Mouse (Mus musculus) intestine, embryonic 15.5 days (tissue): ENCODE results near the gene Slc38a3. TPM values are rescaled to one million over a fixed set of nuclear protein-coding genes. Genes with fewer than 3 reads are reported as not detected.

Experiments
- ATAC-seq: fragments of 200-750 bp; cut with Nextera tagmentation; 2 replicates; pipeline ENCODE4 v1.8.0; 2017; ENCODE audit warnings: moderate TSS enrichment, moderate library complexity
- H3K27ac ChIP-seq: fragments of 300-500 bp; sonication (generic); 2 replicates; pipeline ENCODE4 v1.5.1; 2015; ENCODE audit warnings: mild to moderate bottlenecking, inconsistent platforms
- H3K27me3 ChIP-seq: fragments of 300-500 bp; sonication (generic); replicated peaks from 2 replicates; pipeline ENCODE4 v1.6.1; 2015; ENCODE audit warnings: inconsistent platforms
- H3K36me3 ChIP-seq: fragments of 300-500 bp; sonication (generic); 2 replicates; pipeline ENCODE4 v1.6.1; 2015; ENCODE audit warnings: inconsistent platforms
- H3K4me1 ChIP-seq: fragments of 300-500 bp; sonication (generic); replicated peaks from 2 replicates; pipeline ENCODE4 v1.6.1; 2015; ENCODE audit warnings: inconsistent platforms
- H3K4me2 ChIP-seq: fragments of 300-500 bp; sonication (generic); replicated peaks from 2 replicates; pipeline ENCODE4 v1.6.1; 2015; ENCODE audit warnings: mild to moderate bottlenecking, inconsistent platforms
- H3K4me3 ChIP-seq: fragments of 300-500 bp; sonication (generic); replicated peaks from 2 replicates; pipeline ENCODE4 v1.5.1; 2015; ENCODE audit warnings: inconsistent platforms
- H3K9ac ChIP-seq: fragments of 300-500 bp; sonication (generic); 2 replicates; pipeline ENCODE4 v1.6.1; 2015; ENCODE audit warnings: inconsistent platforms
- H3K9me3 ChIP-seq: fragments of 300-500 bp; sonication (generic); 2 replicates; pipeline ENCODE4 v1.6.1; 2016; ENCODE audit warnings: inconsistent platforms
- WGBS: fragments of 180-500 bp; shearing (Covaris S2); methylation state at CpG from one replicate; pipeline ENCODE4 v1.1.7; 2015; 5-methylcytosine and 5-hydroxymethylcytosine counted together
- polyA plus RNA-seq: library from polyadenylated mRNA; unstranded; fragments of >200 nt; fragmentation: Nextera tagmentation; extraction: Ambion mirVana; gene quantifications from 2 replicates; pipeline ENCODE4 v1.2.1, GENCODE M21; 2015

Slc38a3 gene
- 8.4 and 16.0 TPM in 2 replicates for polyA plus RNA-seq

DNA sequence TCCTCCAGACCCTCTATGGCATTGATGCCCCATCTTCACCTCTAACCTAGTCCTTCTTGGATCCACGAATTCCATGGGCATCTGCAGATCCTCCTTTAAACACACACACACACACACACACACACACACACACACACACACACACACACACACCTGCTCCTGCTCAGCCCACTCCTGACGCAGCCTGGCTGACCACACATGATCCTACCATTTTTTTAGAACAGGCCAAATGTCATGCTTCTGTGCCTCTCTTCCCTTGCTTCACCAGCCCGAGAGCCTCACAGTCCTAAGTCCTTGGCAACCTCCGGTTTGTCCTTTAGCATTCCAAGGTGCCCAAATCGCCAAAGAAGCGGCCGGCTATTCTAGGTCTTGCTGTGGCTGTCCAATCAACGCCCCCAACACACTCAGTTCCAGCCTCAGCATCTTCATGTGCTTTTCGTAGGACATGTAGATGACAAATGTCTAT, at the start of gene Slc38a3:
Slc38a3 (minus strand) TSS at position 51 of the 466 bp plus-strand sequence.
- Histone ChIP-seq H3K36me3 (no peaks in the 10 kb centered on the region), H3K9me3 (no peaks in the 10 kb centered on the region), H3K4me2 (no peak within 1 kb of the TSS), H3K4me1 (peaks cover 23% of the 10 kb centered on the region), H3K27ac (no peak within 1 kb of the TSS), H3K4me3 (no peak within 1 kb of the TSS), H3K27me3 (peaks cover 14% of the 10 kb centered on the region), H3K9ac (no peak within 1 kb of the TSS)
- WGBS = 89% methylated on average over 9 of the region's 9 CpGs
- ATAC-seq = no peak

GRCm38 (mm10) chr9:107716951-107717350, 47.6 kb upstream of the Slc38a3 start:
- Histone ChIP-seq H3K4me2 (no peak overlapping the region), H3K9ac (0 out of 2 replicates have a peak overlapping the region, but pooled peaks have one; percentile 8), H3K27ac (peak overlapping the region; percentile 42; the same call in 1 of the 2 replicates), H3K27me3 (no peaks in the 10 kb centered on the region), H3K36me3 (no peaks in the 10 kb centered on the region), H3K9me3 (no peaks in the 10 kb centered on the region), H3K4me1 (peaks cover 26% of the 10 kb centered on the region), H3K4me3 (no peak overlapping the region)
- ATAC-seq = no peak; the same call in 1 of the 2 replicates
- WGBS = 31% methylated on average over 6 of the region's 6 CpGs

GRCm38 (mm10) chr9:107715632-107716031, 46.3 kb upstream of the Slc38a3 start:
- no peak overlapping the region for H3K9ac ChIP-seq

GRCm38 (mm10) chr9:107714221-107714952, 45.1 kb upstream of the Slc38a3 start:
- H3K27me3 ChIP-seq = no peaks in the 10 kb centered on the region
- peak overlapping the region; percentile 29 for H3K27ac ChIP-seq
- peaks cover 31% of the 10 kb centered on the region for H3K4me1 ChIP-seq
- no peaks in the 10 kb centered on the region for H3K36me3 ChIP-seq
- ATAC-seq = peak; percentile 19; the same call in 1 of the 2 replicates
- H3K4me3 ChIP-seq = no peak overlapping the region
- H3K4me2 ChIP-seq = peak overlapping the region; percentile 30
- H3K9me3 ChIP-seq = no peaks in the 10 kb centered on the region
- no peak overlapping the region for H3K9ac ChIP-seq
- 14% methylated on average over 12 of the region's 12 CpGs for WGBS

More at GRCm38 (mm10) chr9:107715632-107716031, 46.3 kb upstream of the Slc38a3 start:
- Histone ChIP-seq H3K9me3 (no peaks in the 10 kb centered on the region), H3K4me1 (peaks cover 26% of the 10 kb centered on the region), H3K4me3 (no peak overlapping the region), H3K27ac (no peak overlapping the region), H3K27me3 (no peaks in the 10 kb centered on the region), H3K36me3 (no peaks in the 10 kb centered on the region), H3K4me2 (no peak overlapping the region)
- 89% methylated on average over 2 of the region's 2 CpGs for WGBS
- no peak for ATAC-seq

DNA sequence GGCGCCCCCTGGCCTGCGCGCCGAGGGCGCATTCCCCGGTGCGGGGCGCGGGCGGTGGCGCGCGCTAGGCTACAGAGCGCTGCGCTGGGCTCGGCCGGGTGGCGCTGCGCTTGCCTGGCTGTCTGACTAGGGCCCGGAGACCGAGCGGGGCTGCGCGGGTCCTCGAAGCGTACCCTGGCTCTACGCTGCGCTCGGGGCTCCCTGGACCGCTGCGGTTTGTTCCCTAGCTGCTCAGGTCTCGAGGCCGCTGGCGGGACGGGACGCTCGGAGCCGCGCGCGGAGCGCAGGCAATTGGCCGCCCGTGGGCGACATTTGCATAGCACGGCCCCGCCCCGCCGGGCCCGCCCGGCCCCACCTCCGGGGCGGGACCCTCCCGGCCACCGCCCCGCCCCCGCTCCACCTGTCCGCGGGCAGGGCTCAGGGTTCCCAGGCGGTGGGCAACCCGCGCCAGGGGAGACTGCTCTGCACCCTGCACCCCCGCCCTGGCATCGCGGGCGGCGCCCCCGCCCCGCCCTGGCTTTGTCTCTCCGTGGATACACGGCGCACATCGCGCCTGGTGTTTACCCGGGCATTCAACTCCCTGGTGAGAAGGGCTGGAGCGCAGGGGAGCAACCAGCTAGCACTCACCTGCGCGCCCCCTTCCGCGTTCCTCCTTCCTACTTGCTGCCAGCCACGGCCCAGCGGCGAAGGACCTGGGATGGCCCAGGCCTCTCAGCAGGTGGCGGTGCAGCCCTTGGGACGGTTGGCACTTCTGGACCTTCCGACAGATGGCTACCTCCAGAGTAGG, 40.6 kb upstream of the Slc38a3 start, which contains the start of gene Sema3f:
Sema3f (minus strand) TSS at position 779 of the 787 bp plus-strand sequence.
- Histone ChIP-seq H3K9me3 (no peaks in the 10 kb centered on the region), H3K27ac (peak within 1 kb of the TSS; percentile 88), H3K9ac (peak within 1 kb of the TSS; percentile 84), H3K4me1 (peaks cover 48% of the 10 kb centered on the region), H3K4me2 (peak within 1 kb of the TSS; percentile 96), H3K27me3 (no peaks in the 10 kb centered on the region), H3K4me3 (peak within 1 kb of the TSS; percentile 74), H3K36me3 (0 out of 2 replicates have a peak, but pooled peaks cover 4% of the 10 kb centered on the region)
- ATAC-seq = peak; percentile 90
- WGBS = 1% methylated on average over 73 of the region's 86 CpGs

DNA sequence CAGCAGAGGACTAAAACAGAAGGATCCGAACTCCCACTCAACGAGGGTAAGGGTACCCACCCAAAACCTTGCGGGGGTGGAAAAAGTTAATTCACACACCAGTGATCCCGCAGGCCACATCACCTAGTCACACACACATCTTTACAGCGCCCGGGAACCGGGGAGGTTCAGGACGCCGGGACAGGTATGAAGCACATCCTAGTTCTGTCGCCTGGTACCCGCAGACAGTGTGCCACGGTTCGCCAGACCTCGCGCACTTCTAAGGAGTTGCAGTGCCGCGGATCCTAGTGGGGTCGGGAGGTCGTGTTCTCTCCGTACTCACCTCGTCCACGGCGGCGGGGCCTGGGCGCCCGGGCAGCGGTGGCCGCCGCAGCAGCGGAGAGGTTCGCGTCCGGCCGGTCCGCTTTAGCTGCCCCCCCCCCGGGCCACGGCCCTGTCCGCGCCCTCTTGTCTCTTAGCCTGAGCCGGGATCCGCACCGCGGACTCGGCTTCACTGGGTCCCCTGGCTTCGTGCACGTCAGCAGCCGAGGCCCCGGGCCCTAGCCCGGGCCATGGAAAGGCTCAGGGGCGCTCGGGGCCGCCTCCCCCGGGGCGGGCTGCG, 39.9 kb upstream of the Slc38a3 start:
- peaks cover 47% of the 10 kb centered on the region for H3K4me1 ChIP-seq
- H3K9me3 ChIP-seq = no peaks in the 10 kb centered on the region
- H3K9ac ChIP-seq = peak overlapping the region; percentile 84
- peak overlapping the region; percentile 96 for H3K4me2 ChIP-seq
- 0 out of 2 replicates have a peak, but pooled peaks cover 4% of the 10 kb centered on the region for H3K36me3 ChIP-seq
- under 1% methylated on average over 54 of the region's 55 CpGs for WGBS
- no peaks in the 10 kb centered on the region for H3K27me3 ChIP-seq
- H3K4me3 ChIP-seq = peak overlapping the region; percentile 74
- peak; percentile 1; the same call in 1 of the 2 replicates for ATAC-seq
- H3K27ac ChIP-seq = peak overlapping the region; percentile 88

DNA sequence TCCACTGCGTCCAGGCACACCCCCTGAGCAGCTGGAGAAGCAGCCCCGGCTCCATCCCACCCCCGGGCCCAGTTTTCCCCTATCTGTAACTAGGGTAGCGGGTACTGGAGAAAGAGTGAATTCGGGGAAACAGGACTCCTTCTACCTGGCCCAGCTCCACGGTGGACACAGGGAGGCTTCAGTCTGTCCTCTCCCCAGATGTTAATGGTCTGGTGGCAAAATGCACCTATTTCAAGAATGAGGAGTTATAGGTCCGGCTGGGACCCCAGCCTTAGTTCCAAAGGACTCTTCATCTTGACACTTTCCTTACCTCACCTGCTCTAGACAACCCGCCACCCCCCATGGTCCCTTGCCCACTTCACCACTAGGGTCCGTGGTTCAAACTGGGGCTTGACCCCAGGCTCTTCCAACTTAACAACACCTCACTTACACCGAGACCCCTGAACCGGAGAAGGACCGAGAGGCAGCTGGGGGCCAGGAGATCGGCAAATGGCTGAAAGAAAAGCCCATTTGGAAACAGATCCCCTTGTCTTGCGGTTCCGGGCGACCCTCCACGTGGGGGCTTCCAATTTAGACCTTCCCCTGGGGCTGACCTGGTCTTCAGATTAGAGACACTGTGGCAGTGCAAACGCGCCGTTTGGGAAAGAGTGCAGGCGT, 39.2 kb upstream of the Slc38a3 start:
- no peaks in the 10 kb centered on the region for H3K9me3 ChIP-seq
- no peak for ATAC-seq
- H3K27ac ChIP-seq = peak overlapping the region; percentile 81
- H3K9ac ChIP-seq = peak overlapping the region; percentile 84
- no peaks in the 10 kb centered on the region for H3K27me3 ChIP-seq
- peak overlapping the region; percentile 96 for H3K4me2 ChIP-seq
- WGBS = 6% methylated on average over 21 of the region's 21 CpGs
- 0 out of 2 replicates have a peak, but pooled peaks cover 4% of the 10 kb centered on the region for H3K36me3 ChIP-seq
- H3K4me1 ChIP-seq = peaks cover 49% of the 10 kb centered on the region
- H3K4me3 ChIP-seq = peak overlapping the region; percentile 74

DNA sequence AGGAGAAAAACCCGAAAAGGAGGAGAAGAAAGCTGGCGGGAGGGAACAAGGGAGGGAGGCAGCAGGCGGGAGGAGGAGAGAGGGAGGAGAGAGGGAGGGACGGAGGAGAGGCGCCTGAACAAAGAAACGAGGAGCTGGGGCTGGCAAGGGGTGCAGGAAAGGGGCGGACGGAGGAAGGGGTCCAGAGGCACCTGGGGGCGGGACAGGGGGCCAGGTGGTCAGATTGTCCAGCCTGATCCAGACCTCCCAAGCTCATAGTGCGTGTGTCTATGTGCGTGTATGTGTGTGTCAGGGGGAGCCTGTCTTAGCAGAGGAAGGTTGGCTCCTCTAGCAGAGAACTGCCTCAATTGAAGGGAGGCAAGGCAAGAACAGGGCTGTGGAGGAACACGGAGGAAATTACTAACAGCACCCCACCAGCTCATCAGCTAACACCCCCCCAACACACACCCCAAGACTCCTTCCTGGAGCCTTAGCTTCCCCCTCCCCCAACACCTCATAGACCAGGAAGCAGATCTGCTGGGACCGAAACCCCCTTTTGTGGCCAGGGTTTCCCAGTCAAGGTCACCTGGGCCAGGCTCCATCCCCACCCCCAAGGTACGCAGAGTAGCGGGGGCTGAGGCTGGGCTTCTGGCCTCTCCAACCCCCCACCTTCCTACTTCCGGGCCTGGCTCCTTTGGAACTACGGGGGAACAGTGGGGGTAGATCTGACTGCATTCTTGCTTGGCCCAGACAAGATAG, 38.5 kb upstream of the Slc38a3 start:
- no peaks in the 10 kb centered on the region for H3K9me3 ChIP-seq
- H3K27ac ChIP-seq = peak overlapping the region; percentile 81
- ATAC-seq = peak; percentile 14; the same call in 1 of the 2 replicates
- H3K36me3 ChIP-seq = 0 out of 2 replicates have a peak, but pooled peaks cover 4% of the 10 kb centered on the region
- H3K27me3 ChIP-seq = no peaks in the 10 kb centered on the region
- peak overlapping the region; percentile 74 for H3K4me3 ChIP-seq
- WGBS = 4% methylated on average over 17 of the region's 17 CpGs
- H3K4me2 ChIP-seq = peak overlapping the region; percentile 96
- H3K9ac ChIP-seq = peak overlapping the region; percentile 84
- H3K4me1 ChIP-seq = peaks cover 54% of the 10 kb centered on the region

DNA sequence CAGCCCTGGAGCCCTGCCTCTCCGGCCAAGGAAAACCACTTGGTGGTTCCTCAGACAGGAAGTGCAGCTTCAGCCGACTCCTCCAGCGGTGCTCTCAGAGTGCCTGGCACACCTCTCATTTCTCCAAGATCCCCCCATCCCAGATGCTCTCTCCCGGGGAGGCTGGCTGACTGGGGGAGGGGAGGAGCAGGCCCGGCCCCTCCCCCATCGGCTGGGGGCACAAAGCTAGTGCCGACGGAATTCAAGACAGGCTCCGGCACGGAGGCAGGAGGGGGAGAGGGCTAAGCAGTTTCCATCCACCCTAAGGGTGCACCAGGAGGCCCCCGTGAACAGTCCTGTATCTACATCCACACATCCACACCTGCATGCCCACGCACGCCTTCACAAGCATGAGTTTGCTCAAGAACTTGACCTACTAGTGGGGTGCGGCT, 37.5 kb upstream of the Slc38a3 start:
- Histone ChIP-seq H3K27ac (peak overlapping the region; percentile 81), H3K4me3 (peak overlapping the region; percentile 74), H3K36me3 (0 out of 2 replicates have a peak, but pooled peaks cover 4% of the 10 kb centered on the region), H3K4me1 (peaks cover 64% of the 10 kb centered on the region), H3K4me2 (peak overlapping the region; percentile 96), H3K9ac (peak overlapping the region; percentile 84), H3K27me3 (no peaks in the 10 kb centered on the region), H3K9me3 (no peaks in the 10 kb centered on the region)
- 7% methylated on average over 14 of the region's 14 CpGs for WGBS
- no peak for ATAC-seq

- H3K36me3 ChIP-seq = 0 out of 2 replicates have a peak, but pooled peaks cover 4% of the 10 kb centered on the region
- no peak overlapping the region for H3K9ac ChIP-seq
- H3K4me2 ChIP-seq = no peak overlapping the region
- peak overlapping the region; percentile 36 for H3K27ac ChIP-seq
- ATAC-seq = no peak
- 53% methylated on average over 14 of the region's 14 CpGs for WGBS
- no peak overlapping the region for H3K4me3 ChIP-seq
- H3K9me3 ChIP-seq = no peaks in the 10 kb centered on the region
- no peaks in the 10 kb centered on the region for H3K27me3 ChIP-seq
- H3K4me1 ChIP-seq = peaks cover 87% of the 10 kb centered on the region
Measured at GRCm38 (mm10) chr9:107703337-107704122, 34.2 kb upstream of the Slc38a3 start.
